Mouse (Mus musculus) heart, embryonic 13.5 days (tissue): ENCODE results near the gene Igsf3. TPM values are rescaled to one million over a fixed set of nuclear protein-coding genes. Genes with fewer than 3 reads are reported as not detected.

Experiments
- ATAC-seq: fragments of 200-750 bp; cut with Nextera tagmentation; 2 replicates; pipeline ENCODE4 v1.8.0; 2017; ENCODE audit warnings: moderate TSS enrichment; ENCODE audit not compliant: insufficient number of reproducible peaks, low FRiP score, low TSS enrichment; ENCODE audit errors: extremely low read depth
- H3K27ac ChIP-seq: fragments of 300-500 bp; sonication (generic); replicated peaks from 2 replicates; pipeline ENCODE4 v1.5.1; 2015; ENCODE audit warnings: moderate library complexity, mild to moderate bottlenecking, inconsistent platforms
- H3K27me3 ChIP-seq: fragments of 300-500 bp; sonication (generic); replicated peaks from 2 replicates; pipeline ENCODE4 v1.6.1; 2015; ENCODE audit warnings: mild to moderate bottlenecking, inconsistent platforms
- H3K36me3 ChIP-seq: fragments of 300-500 bp; sonication (generic); 2 replicates; pipeline ENCODE4 v1.6.1; 2015; ENCODE audit warnings: mild to moderate bottlenecking, inconsistent platforms
- H3K4me1 ChIP-seq: fragments of 300-500 bp; sonication (generic); 2 replicates; pipeline ENCODE4 v1.6.1; 2015; ENCODE audit warnings: inconsistent platforms
- H3K4me2 ChIP-seq: fragments of 300-500 bp; sonication (generic); 2 replicates; pipeline ENCODE4 v1.6.1; 2015; ENCODE audit warnings: inconsistent platforms, mild to moderate bottlenecking, moderate library complexity
- H3K4me3 ChIP-seq: fragments of 300-500 bp; sonication (generic); 2 replicates; pipeline ENCODE4 v1.5.1; 2015; ENCODE audit warnings: moderate library complexity, mild to moderate bottlenecking, inconsistent platforms
- H3K9ac ChIP-seq: fragments of 300-500 bp; sonication (generic); 2 replicates; pipeline ENCODE4 v1.6.1; 2015; ENCODE audit warnings: inconsistent platforms, mild to moderate bottlenecking, moderate library complexity
- H3K9me3 ChIP-seq: fragments of 300-500 bp; sonication (generic); 2 replicates; pipeline ENCODE4 v1.6.1; 2016; ENCODE audit warnings: inconsistent platforms
- WGBS: fragments of 180-500 bp; shearing (Covaris S2); methylation state at CpG from one replicate; pipeline ENCODE4 v1.1.7; 2015; ENCODE audit warnings: mixed read lengths; 5-methylcytosine and 5-hydroxymethylcytosine counted together
- polyA plus RNA-seq: library from polyadenylated mRNA; unstranded; fragments of >200 nt; fragmentation: Nextera tagmentation; extraction: Ambion mirVana; gene quantifications from 2 replicates; pipeline ENCODE4 v1.2.1, GENCODE M21; 2015

Gene Igsf3
- polyA plus RNA-seq, 1 experiment from 2014 or later = 40.1 TPM

DNA sequence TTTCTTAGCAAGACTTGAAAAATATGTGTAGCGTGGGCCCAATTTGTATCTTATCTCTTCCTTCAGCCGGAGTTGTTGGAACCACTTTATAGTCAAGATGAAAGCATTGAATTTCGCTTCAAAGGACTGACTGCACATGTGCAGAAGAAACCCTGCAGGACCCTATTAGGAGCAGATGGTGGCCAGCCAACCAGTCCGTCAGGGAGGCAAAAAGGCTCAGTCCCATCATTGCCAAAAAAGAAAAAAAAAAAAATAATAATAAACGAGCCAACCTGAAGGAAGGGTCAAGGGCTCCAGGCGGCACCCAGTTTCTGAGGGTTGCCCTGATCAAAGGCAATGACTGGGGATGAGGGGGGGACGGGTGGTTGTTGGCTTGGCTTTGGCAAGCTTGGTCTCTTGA, 83.7 kb downstream of the Igsf3 start:
- Histone ChIP-seq H3K4me2 (no peak overlapping the region), H3K4me1 (peaks cover 5% of the 10 kb centered on the region; the same call in 1 of the 2 replicates), H3K27ac (no peak overlapping the region), H3K4me3 (no peak overlapping the region), H3K9me3 (peaks cover 6% of the 10 kb centered on the region), H3K9ac (no peak overlapping the region), H3K36me3 (peaks cover 74% of the 10 kb centered on the region), H3K27me3 (no peaks in the 10 kb centered on the region)
- WGBS = 70% methylated on average over 7 of the region's 7 CpGs
- ATAC-seq = no peak

DNA sequence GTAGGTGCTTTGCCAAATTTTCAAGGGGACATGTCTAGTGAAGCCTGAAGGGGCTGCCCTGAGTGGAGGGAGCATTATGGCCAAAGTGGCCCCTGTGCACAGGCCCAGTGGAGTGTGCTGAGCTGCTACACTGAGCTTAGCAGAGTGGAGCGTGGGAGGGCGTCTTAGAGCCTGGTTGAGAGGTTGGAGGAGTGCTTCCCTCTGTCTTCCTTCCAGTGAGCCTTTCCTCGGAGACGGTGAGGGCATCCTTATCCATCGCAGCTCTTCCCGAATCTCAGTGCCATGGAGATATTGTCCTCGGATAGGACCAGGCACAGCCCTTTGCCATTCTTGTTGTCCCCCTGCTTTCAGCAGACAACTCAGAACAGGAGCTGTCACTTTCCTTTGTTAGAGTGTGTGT, 84.2 kb downstream of the Igsf3 start:
- Histone ChIP-seq H3K27me3 (no peaks in the 10 kb centered on the region), H3K9ac (no peak overlapping the region), H3K4me3 (no peak overlapping the region), H3K4me1 (peaks cover 5% of the 10 kb centered on the region; the same call in 1 of the 2 replicates), H3K4me2 (no peak overlapping the region), H3K36me3 (peaks cover 70% of the 10 kb centered on the region), H3K27ac (no peak overlapping the region), H3K9me3 (peaks cover 6% of the 10 kb centered on the region)
- 74% methylated on average over 7 of the region's 7 CpGs for WGBS
- no peak for ATAC-seq

DNA sequence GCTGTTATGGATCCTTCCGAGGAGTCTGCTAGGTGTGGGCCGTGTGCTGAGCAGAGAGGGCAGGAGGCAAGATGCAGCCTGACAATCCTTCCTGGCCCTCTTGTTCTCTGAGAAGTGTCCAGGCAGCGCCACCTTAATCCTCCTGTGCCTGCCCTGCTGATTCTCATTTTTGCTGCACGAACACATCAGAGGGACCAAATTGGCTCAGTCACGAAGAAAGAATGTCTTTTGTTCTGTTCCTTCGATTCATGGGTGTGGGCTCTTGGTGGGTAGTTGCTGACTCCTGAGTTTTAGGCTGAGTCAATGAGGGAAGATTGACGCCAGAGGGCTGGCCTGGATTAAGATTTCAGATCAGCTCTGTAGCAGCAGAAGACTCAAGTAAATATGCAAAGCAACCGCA, 84.9 kb downstream of the Igsf3 start:
- H3K36me3 ChIP-seq = peaks cover 62% of the 10 kb centered on the region
- peaks cover 6% of the 10 kb centered on the region for H3K9me3 ChIP-seq
- peaks cover 5% of the 10 kb centered on the region; the same call in 1 of the 2 replicates for H3K4me1 ChIP-seq
- no peaks in the 10 kb centered on the region for H3K27me3 ChIP-seq
- H3K4me2 ChIP-seq = no peak overlapping the region
- 60% methylated on average over 8 of the region's 8 CpGs for WGBS
- H3K9ac ChIP-seq = no peak overlapping the region
- no peak overlapping the region for H3K4me3 ChIP-seq
- H3K27ac ChIP-seq = no peak overlapping the region
- ATAC-seq = no peak

DNA sequence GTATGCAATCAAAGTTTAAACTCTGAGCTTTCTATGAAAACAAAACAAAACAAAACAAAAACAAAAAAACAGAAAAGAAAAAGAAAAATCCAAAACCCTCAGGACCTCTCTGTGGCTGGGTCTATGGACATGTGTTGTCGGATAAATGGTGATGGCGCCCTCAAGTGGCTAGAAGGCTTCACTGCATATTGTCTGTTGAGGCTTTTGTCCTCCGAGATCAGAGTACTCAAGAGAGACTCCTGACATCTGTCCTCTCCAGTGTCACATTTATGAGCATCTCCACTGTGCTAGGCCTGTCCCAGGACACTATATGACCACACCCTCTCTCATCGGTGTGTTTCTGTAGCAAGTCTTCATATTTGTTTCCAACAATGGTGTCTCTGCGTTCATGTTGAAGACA, 85.4 kb downstream of the Igsf3 start:
- 36% methylated on average over 5 of the region's 5 CpGs for WGBS
- Histone ChIP-seq H3K9me3 (peaks cover 6% of the 10 kb centered on the region), H3K36me3 (peaks cover 58% of the 10 kb centered on the region), H3K27me3 (no peaks in the 10 kb centered on the region), H3K4me1 (peaks cover 5% of the 10 kb centered on the region; the same call in 1 of the 2 replicates), H3K4me2 (no peak overlapping the region), H3K4me3 (no peak overlapping the region), H3K27ac (no peak overlapping the region), H3K9ac (no peak overlapping the region)
- no peak for ATAC-seq

DNA sequence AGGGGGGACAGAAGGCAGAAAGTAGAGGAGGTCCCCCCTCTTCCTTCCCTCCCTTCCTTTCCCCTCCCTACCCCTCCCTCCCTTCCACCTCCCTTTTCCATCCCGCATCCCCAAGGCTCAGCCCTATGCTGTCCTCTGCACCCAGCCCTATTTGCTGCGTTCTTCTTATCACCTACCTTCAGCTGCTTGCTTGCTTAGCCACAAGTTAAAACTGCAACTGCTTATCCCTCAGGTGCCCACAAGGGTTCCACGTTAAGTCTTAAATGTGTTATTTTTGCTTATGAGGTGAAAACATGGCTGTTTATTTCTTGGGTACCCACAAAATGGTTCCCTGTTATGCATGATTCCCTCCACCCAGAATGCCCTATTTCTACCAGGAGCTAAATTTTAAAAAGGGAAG, 86.6 kb downstream of the Igsf3 start:
- Histone ChIP-seq H3K27ac (no peak overlapping the region), H3K4me2 (no peak overlapping the region), H3K36me3 (peaks cover 46% of the 10 kb centered on the region), H3K4me3 (no peak overlapping the region), H3K9ac (no peak overlapping the region), H3K4me1 (peaks cover 16% of the 10 kb centered on the region), H3K9me3 (peaks cover 5% of the 10 kb centered on the region), H3K27me3 (no peaks in the 10 kb centered on the region)
- no peak for ATAC-seq
- WGBS = 72% methylated on average over 3 of the region's 3 CpGs

DNA sequence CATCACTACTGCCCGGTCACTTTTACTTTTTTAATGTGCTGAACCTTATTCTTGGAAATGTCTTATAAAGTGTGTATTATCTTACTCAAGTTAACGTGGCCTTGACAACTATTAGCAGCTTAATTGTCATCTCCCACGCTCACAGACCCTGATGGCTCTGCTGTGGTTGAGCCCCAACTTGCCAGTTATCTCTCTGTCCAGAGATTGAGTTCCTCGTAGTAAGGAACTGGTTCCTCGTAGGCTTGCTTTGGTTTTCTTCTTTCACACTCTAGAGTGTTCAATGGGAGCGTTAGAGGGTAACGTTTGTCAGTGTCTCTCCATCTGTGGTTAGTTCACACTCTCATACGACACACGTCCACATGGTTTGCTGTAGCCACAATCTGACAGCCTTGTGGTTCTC, 92.8 kb downstream of the Igsf3 start:
- Histone ChIP-seq H3K4me1 (peaks cover 26% of the 10 kb centered on the region), H3K27ac (no peak overlapping the region), H3K27me3 (no peaks in the 10 kb centered on the region), H3K4me2 (no peak overlapping the region), H3K36me3 (peaks cover under 1% of the 10 kb centered on the region; the same call in 1 of the 2 replicates), H3K9ac (no peak overlapping the region), H3K9me3 (no peaks in the 10 kb centered on the region), H3K4me3 (no peak overlapping the region)
- WGBS = 76% methylated on average over 9 of the region's 9 CpGs
- ATAC-seq = no peak

DNA sequence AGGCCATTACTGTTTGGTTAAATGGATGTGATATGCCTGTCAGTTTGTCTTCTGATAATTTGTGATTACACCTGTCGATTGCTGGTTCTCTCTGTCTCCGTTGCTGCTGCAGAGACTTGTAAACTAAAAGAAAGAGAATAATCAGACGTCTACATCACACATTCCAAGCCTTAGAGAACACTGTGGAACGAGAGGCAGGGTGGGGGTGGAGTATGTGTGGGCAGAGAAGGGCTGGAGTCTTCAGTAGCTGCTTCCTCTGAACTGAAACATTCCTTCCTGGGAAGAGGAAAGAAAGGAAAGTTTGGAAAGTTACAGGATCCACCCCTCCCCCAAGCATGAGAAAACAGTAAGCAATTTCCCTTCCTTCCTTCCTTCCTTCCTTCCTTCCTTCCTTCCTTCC, 95.0 kb downstream of the Igsf3 start:
- H3K4me3 ChIP-seq = no peak overlapping the region
- no peak overlapping the region for H3K27ac ChIP-seq
- no peaks in the 10 kb centered on the region for H3K9me3 ChIP-seq
- H3K4me2 ChIP-seq = no peak overlapping the region
- H3K27me3 ChIP-seq = no peaks in the 10 kb centered on the region
- no peak for ATAC-seq
- H3K36me3 ChIP-seq = no peaks in the 10 kb centered on the region
- 10% methylated on average over 4 of the region's 4 CpGs for WGBS
- H3K4me1 ChIP-seq = peaks cover 26% of the 10 kb centered on the region
- no peak overlapping the region for H3K9ac ChIP-seq

DNA sequence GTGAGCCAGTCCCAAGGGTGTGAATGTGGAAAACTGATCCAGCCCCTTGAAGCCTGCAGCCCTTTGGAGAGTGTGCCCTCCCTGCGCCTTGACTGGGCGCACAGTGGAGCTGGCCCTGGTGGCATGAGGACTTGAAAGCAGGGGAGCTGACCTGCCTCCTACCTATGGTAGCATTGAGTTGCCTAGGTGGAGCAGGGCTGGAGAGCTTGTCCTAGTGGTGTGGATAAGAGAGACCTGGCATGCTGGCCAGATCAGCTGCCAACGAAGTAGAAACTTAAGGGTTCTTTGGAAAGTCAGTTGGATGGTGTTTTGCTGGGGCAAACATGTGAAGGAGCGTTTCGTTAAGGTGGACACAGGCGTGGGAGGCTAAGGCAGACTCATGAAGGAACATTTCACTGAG, 105.1 kb downstream of the Igsf3 start:
- H3K9me3 ChIP-seq = no peaks in the 10 kb centered on the region
- H3K9ac ChIP-seq = no peak overlapping the region
- no peak for ATAC-seq
- no peak overlapping the region for H3K4me3 ChIP-seq
- H3K4me2 ChIP-seq = no peak overlapping the region
- peaks cover 7% of the 10 kb centered on the region for H3K4me1 ChIP-seq
- WGBS = 89% methylated on average over 6 of the region's 6 CpGs
- H3K27me3 ChIP-seq = no peaks in the 10 kb centered on the region
- H3K27ac ChIP-seq = no peak overlapping the region
- H3K36me3 ChIP-seq = no peaks in the 10 kb centered on the region

DNA sequence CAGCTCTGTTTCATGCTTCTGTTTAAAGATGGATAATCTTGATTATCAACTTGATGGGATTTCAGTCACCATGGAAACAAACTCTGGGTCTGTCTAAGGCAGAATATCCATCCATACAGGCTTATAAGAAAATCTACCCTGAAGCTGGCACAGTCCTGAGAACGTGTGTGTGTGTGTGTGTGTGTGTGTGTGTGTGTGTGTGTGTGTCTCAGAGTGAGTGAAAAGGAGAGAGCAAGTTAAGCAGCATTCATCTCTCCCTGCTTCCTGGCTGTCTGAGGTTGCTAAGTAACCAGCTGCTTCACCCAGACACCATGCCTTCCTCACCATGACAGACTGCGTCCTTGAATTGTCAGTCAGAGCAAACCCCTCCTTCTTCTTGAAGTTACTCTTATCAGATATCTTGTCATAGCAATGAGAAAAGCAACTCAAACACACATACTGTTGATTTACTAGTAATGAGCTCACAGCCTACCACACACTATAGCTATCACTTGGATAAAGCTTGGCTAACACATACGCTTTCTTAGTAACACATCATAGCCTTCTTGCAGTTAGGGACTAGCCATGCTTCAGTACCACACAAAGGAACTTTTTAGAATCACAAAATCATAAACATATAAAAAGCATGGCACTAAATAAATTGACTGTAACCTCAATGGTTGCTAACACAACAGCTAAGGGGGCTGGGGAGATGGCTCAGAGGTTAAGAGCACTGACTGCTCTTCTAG, 106.5 kb downstream of the Igsf3 start:
- H3K4me1 ChIP-seq = peaks cover 10% of the 10 kb centered on the region
- ATAC-seq = no peak
- no peaks in the 10 kb centered on the region for H3K9me3 ChIP-seq
- H3K4me3 ChIP-seq = no peak overlapping the region
- H3K36me3 ChIP-seq = no peaks in the 10 kb centered on the region
- WGBS = 50% methylated on average over 3 of the region's 3 CpGs
- no peak overlapping the region for H3K27ac ChIP-seq
- H3K27me3 ChIP-seq = no peaks in the 10 kb centered on the region
- no peak overlapping the region for H3K4me2 ChIP-seq
- no peak overlapping the region for H3K9ac ChIP-seq

DNA sequence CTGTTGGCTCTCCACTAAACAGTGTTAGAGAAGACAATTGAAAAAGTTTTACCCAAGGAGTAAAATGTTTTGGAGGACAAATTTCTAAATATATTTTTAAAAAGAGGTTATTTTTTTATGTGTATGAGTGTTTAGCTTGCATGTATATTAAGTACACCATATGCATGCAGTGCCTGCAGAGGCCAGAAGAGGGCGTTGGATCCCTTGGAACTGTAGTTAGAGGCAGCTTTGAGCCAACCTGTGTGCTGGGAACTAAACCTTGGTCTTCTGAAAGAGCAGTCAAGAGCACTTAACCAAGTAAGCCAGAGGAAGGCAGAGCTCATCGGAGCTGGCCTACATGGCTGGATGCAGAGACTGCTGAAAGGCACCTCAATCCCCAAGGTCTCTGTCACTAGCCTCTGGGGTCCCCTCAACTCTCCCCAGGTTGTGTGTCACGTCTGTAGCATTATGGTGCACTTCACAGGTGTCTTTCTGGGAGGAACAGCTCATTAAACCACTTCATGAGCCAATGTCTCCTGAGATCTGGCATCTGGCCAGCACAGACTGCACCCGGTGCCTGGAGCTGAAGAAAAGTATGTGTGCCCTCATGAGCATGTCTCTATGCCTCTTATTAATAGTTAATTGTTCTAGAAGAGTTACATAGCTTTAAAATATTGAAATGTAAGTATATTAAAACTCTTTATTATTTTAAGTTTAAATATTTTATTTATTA, 109.3 kb downstream of the Igsf3 start:
- no peak for ATAC-seq
- Histone ChIP-seq H3K27me3 (no peaks in the 10 kb centered on the region), H3K9ac (no peak overlapping the region), H3K4me1 (peaks cover 10% of the 10 kb centered on the region), H3K9me3 (no peaks in the 10 kb centered on the region), H3K36me3 (no peaks in the 10 kb centered on the region), H3K4me3 (no peak overlapping the region), H3K27ac (no peak overlapping the region), H3K4me2 (no peak overlapping the region)
- 32% methylated on average over 4 of the region's 4 CpGs for WGBS

DNA sequence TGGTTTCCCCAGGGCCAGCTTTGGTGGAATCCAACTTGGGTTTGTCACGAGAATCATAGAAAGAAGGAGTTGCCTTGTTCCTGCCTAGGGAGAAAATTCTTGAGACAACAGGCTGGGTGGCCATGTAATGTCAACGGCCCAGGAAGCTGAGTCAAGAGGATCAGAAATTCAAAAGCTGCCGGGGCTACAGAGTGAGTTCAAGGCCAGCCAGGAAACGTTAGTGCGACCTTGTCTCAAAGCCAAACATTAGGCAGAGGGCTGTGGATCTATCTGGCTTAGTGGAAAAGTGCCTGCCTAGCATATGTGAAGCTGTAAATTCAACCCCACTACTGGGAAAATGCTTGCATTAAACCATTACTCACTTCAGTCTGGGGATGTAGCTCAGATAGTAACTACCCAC, 110.6 kb downstream of the Igsf3 start:
- Histone ChIP-seq H3K4me1 (peaks cover 10% of the 10 kb centered on the region), H3K36me3 (no peaks in the 10 kb centered on the region), H3K9ac (no peak overlapping the region), H3K4me3 (no peak overlapping the region), H3K9me3 (no peaks in the 10 kb centered on the region), H3K27me3 (no peaks in the 10 kb centered on the region), H3K4me2 (no peak overlapping the region), H3K27ac (no peak overlapping the region)
- 75% methylated on average over 5 of the region's 5 CpGs for WGBS
- no peak for ATAC-seq

DNA sequence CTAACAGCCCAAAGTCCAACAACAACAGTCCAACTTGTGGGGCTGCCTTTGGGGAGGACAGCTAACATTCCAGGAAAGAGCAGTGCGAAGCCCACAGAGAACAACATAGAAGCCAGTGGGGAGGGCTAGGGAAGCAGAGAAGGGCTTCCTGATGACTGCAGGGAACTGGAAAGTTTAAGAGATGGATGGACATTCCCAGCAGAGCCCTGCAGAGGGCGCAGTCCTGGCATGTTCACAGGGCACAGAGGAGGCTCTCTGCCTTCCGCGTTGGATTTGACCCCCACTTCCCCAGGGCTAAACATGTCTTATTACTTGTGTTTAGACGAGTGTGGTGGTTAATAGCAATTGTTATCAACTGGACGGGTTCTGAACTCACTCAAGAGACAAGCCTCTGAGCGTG, 111.3 kb downstream of the Igsf3 start:
- Histone ChIP-seq H3K4me1 (peaks cover 10% of the 10 kb centered on the region), H3K4me3 (no peak overlapping the region), H3K36me3 (no peaks in the 10 kb centered on the region), H3K27ac (no peak overlapping the region), H3K4me2 (no peak overlapping the region), H3K9ac (no peak overlapping the region), H3K27me3 (no peaks in the 10 kb centered on the region), H3K9me3 (no peaks in the 10 kb centered on the region)
- no peak for ATAC-seq
- 68% methylated on average over 7 of the region's 7 CpGs for WGBS
